Mouse (Mus musculus): ENCODE data around the gene 1700102P08Rik. TPM values are rescaled to one million over a fixed set of nuclear protein-coding genes. Genes with fewer than 3 reads are reported as not detected.
A peak's percentile ranks its signal among the peaks of the same experiment; 100 is the strongest.

Gene 1700102P08Rik
- total RNA-seq, 4 experiments from 2014 or later = 0.73 to 1.5 (median 1.1) TPM

DNA sequence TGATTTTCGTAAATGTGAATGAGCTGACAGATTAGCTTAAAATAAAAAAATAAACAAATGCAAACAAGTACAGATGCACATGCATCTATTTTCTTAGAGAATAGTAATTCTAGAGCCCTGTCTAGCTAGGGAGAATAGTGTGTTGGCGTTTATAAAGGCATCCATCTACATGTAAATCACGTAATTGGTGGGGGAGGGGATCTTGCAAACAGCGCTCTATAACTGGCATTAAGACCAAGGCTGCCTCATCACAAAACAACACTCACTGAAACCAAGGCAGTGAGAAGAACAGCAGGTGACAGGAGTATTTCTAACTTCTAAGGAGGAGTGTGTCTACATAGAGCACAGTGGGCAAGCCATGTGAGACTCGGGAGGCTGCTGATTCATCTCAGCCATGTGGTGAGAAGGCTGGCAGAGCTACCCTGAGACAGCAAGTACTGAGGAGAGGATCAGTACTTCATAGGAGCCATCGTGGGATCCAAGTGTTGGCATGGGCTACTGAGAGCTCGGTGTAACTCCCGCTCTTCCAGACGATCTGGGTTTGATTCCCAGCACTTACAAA is 18.9 kb downstream of the 1700102P08Rik start:
- DNase-seq (ENCODE audit: low spot score) = no peak

- no peak for DNase-seq (ENCODE audit: low spot score)
Measured at GRCm38 (mm10) chr9:108412221-108412620, 19.6 kb downstream of the 1700102P08Rik start.

DNA sequence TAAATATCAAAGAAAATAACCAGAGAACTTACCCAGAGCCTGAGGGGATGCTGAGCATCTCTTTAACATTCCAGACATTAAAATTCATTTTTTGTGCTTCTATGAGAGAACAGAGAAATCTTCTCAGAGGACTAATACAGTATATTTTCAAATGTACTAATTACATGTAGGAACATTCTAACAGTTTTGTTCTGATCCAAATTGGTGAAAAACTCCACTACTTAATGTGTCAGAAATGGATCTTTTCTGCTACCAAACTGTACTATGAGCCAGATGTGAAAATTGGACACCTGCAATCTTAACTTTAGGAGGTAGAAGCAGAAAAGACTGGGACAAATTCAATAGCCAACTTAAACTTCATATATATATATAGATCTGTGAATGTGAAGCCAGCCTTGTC is 35.8 kb downstream of the 1700102P08Rik start, which contains the start of gene Ccdc36:
Ccdc36 (minus strand) TSS at position 101 of the 400 bp plus-strand sequence.
- no peak for DNase-seq (ENCODE audit: low spot score)

GRCm38 (mm10) chr9:108431431-108432067 is 38.9 kb downstream of the 1700102P08Rik start:
- DNase-seq (ENCODE audit: low spot score) = no peak

DNA sequence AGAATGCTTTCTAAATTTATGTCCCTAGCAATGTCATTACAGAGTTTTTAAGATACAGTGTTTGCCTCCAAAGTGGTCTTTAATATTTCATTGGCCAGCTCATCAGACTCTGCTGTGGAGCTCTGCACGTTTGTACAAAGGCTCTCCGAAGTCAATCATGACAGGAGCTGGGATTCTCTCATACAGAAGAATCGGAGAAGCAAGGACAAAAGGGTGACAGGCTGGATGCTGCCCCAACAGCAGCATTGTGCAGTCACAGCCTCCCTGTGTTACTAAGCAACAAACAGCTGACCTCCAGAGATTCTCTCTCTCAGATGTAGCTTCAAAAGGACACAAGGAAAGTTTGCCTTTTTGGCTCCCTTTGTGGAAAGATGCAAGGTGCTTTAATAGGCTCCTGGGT is 43.6 kb downstream of the 1700102P08Rik start, which contains the start of gene BC048562:
BC048562 (plus strand) TSS at position 301 of the 400 bp plus-strand sequence.
- DNase-seq (ENCODE audit: low spot score) = no peak

GRCm38 (mm10) chr9:108439176-108439575 is 46.6 kb downstream of the 1700102P08Rik start:
- DNase-seq (ENCODE audit: low spot score) = no peak

- no peak for DNase-seq (ENCODE audit: low spot score)
Measured at GRCm38 (mm10) chr9:108440485-108440884, 47.9 kb downstream of the 1700102P08Rik start.

DNA sequence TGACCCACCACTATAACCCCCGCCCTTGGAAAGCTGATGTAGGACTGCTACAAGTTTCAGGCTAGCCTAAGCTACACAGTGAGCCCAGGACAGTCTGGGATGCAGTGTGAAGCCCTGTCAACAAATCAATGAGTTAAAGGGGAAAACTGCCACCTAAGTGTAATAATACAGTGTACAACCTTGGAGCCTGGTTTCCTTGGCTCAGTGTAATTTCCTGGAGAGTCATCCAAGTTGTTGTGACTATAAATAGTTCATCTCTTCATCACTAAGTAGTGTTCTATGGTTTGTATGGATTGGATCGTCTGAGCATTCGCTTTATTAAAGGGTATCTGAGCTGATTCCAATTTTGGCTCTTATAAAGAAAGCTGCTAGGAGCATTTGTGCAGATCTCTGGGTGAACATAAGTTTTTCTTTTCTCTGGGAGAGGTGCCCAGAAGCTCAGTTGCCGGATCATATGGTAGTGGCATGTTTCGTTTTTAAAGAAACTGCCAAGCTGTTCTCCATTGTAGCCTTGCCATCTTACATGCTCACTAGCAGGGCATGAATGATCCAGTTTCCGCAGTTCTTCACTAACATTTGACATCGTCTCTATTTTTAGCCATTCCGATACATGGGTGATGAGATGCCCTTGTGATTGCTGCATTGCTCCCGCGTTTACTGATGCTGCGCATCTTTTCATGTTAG is 48.8 kb downstream of the 1700102P08Rik start:
- DNase-seq (ENCODE audit: low spot score) = no peak

DNA sequence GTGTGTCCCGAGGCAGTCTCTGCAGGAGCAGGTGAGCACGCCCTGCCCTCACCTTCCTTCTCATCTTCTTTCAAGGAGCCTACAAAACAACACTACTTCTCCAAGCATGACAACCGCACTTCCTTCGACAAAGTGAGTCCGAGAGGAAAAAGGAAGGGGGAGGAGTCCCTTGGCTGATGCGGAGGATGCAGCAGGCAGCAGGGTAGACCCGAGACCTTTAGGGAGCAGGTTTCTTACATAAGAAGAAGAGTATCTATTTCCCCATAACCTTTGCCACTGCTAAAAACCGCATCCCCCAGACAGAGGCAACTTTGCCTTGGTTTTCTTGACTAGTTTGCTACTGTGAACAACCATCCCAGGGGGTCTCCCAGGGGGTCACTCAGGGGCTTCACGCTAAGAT is 52.5 kb downstream of the 1700102P08Rik start:
- DNase-seq (ENCODE audit: low spot score) = no peak

DNA sequence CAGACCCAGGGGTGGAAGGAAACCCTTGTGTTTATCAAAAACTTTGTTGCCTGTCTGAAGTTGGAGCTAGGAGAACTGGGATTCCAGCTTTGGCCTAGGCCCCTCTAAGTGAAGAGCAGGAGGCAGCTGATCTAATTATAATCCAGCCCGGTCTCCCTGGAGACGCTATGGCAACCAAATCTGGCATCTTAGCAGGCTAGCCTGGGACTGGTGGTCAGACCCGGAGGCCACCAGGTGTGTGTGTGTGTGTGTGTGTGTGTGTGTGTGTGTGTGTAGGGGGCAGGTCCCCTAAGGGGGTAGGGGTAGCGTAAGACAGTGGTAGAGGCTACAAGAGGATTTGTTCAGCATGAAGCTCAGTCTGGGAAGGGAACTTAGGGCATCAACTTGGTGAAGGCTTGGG is 57.3 kb downstream of the 1700102P08Rik start:
- DNase-seq (ENCODE audit: low spot score) = no peak

DNA sequence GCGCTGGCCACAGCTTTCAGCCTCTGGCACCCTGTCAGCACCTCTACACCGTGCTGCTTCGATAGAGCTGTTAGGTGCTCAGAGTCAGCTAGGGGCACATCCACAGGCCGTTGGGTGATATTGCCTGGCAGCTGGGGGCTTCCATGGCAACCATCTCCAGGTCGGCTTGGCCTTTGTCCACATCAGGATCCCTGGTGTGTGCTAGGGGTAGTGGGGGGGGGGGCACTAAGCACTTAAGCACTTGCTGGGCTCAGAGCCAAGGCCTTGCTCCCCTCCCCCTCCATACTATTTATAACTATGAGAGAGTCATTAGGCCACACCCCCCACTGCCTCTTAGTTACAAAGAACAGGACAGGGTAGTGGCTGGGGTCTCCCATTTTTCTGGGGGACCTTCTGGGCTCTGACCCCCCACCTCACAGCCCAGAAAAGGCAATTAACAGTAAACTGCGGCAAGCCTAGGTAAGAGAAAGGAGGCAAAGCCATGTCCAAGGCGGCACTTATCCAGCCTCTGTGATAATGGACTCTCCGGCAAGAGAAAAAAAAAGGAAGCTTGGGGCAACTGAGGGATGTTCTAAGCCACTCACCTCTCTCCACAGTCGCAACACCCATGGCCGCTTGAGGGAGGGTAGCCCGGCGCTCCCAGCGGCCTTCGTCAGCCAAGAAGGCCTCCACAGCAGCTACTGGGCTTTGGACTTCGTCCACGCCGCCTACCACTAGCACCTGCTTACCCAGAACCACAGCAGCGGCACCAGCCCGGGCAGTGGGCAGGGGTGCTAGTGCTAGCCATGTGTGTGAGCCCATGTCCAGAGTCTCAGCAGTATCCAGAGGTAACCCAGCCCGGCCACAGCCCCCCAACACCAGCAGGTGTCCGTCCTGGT is 57.9 kb downstream of the 1700102P08Rik start:
- DNase-seq (ENCODE audit: low spot score) = no peak

GRCm38 (mm10) chr9:108451170-108451493 is 58.5 kb downstream of the 1700102P08Rik start:
- no peak for DNase-seq (ENCODE audit: low spot score)

- no peak for DNase-seq (ENCODE audit: low spot score)
Measured at GRCm38 (mm10) chr9:108451519-108452160, 59.0 kb downstream of the 1700102P08Rik start.

- DNase-seq (ENCODE audit: low spot score) = peak; percentile 81
Measured at GRCm38 (mm10) chr9:108452291-108452906, 59.8 kb downstream of the 1700102P08Rik start.

GRCm38 (mm10) chr9:108452911-108453310 is 60.3 kb downstream of the 1700102P08Rik start:
- no peak for DNase-seq (ENCODE audit: low spot score)

DNA sequence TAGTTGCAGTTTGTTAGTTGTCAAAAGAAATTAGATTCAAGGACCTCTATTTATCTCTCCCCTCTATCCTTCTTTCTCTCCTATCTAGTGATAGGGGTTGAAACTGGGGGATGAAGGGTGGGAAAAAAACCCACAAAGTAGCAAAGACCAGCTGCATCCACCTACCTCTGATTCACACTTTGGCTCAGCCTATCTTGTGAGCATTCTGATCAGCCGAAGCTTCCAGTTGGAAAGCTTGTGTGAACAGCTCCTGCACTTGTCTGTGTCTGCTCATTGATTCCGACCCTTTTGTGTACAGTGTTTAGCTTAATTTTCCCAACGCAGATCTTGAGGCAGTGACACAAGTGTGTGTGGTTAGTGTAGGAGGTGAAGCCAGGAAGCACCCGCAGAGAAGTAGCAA is 60.9 kb downstream of the 1700102P08Rik start:
- no peak for DNase-seq (ENCODE audit: low spot score)

- DNase-seq (ENCODE audit: low spot score) = no peak
Measured at GRCm38 (mm10) chr9:108454429-108454828, 61.8 kb downstream of the 1700102P08Rik start.

- DNase-seq (ENCODE audit: low spot score) = no peak
Measured at GRCm38 (mm10) chr9:108455747-108456571, 63.4 kb downstream of the 1700102P08Rik start.

GRCm38 (mm10) chr9:108456953-108457352 is 64.3 kb downstream of the 1700102P08Rik start:
- DNase-seq (ENCODE audit: low spot score) = no peak

- DNase-seq (ENCODE audit: low spot score) = no peak
Measured at GRCm38 (mm10) chr9:108459939-108460318, 67.3 kb downstream of the 1700102P08Rik start.
